Mouse (Mus musculus): ENCODE results near the gene Pfkl. TPM values are rescaled to one million over a fixed set of nuclear protein-coding genes. Genes with fewer than 3 reads are reported as not detected.
"Not testable (repeated sequence)": the region's sequence is repeated elsewhere in the genome, so short reads cannot be mapped to it uniquely, and the experiment has no call there.

Gene Pfkl
- polyA plus RNA-seq, 1 experiment: not detected

- peak overlapping the region; percentile 44 for H3K4me3 ChIP-seq (ENCODE audit: insufficient read depth, low read depth, low read length)
- no peak overlapping the region for H3K27ac ChIP-seq (ENCODE audit: insufficient read depth, low read depth, low read length)
- WGBS: 9% methylated on average over 8 of the region's 8 CpGs
- H3K4me1 ChIP-seq (ENCODE audit: control insufficient read depth, insufficient read depth, low read length): peaks cover 10% of the 10 kb centered on the region; the same call in 1 of the 2 replicates
- TF ChIP-seq POLR2A (IDR thresholded peaks at IDR 0.05; ENCODE audit: insufficient read depth, low read depth, low read length) (no peak), CTCF (IDR thresholded peaks at IDR 0.05; ENCODE audit: insufficient read depth, low read depth, low read length) (no peak)
Measured at GRCm38 (mm10) chr10:77969973-77970325, 39.9 kb downstream of the Pfkl start.

DNA sequence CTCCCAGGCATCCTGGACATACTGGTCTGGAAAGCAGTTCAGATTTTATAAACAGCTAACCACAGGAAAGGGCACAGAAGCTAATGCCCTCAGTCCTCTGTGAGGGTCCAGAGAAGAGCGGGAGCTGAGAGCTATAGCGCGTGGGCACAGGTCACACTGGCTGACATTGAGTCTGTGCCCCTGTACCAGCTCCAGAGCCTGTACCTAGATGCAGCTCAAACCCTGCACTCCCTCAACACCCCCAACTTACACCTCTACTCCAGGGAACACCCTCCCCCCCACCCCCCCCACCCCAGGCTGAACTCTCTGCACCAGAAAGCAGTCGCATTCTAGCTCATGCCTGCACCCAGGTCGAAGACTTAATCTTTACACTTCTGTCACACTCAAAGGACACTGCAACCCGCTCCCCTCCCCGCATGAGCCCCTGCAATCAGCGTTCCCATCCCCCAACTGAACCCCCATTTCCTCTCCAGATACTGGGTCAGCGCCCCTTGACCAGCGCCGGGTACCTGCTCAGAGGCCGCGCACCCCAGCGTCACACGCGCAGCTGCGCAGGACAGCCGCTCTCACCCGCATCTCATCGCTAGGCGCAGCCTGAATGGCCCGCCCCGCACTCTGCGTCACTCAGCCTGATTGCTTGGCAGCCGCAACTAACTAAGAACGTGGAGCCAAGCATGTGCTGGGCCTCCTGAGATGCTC lies 40.5 kb downstream of the Pfkl start:
- Histone ChIP-seq H3K4me3 (ENCODE audit: insufficient read depth, low read depth, low read length) (peak overlapping the region; percentile 44), H3K27ac (ENCODE audit: insufficient read depth, low read depth, low read length) (no peak overlapping the region), H3K4me1 (ENCODE audit: control insufficient read depth, insufficient read depth, low read length) (peaks cover 10% of the 10 kb centered on the region; the same call in 1 of the 2 replicates)
- WGBS: 3% methylated on average over 26 of the region's 26 CpGs
- TF ChIP-seq CTCF (IDR thresholded peaks at IDR 0.05; ENCODE audit: insufficient read depth, low read depth, low read length) (no peak), POLR2A (IDR thresholded peaks at IDR 0.05; ENCODE audit: insufficient read depth, low read depth, low read length) (no peak)

- H3K4me1 ChIP-seq (ENCODE audit: control insufficient read depth, insufficient read depth, low read length): peaks cover 1% of the 10 kb centered on the region; the same call in 1 of the 2 replicates
- no peak overlapping the region for H3K27ac ChIP-seq (ENCODE audit: insufficient read depth, low read depth, low read length)
- H3K4me3 ChIP-seq (ENCODE audit: insufficient read depth, low read depth, low read length): no peak overlapping the region
- no peak for TF ChIP-seq CTCF (IDR thresholded peaks at IDR 0.05; ENCODE audit: insufficient read depth, low read depth, low read length)
- no peak for TF ChIP-seq POLR2A (IDR thresholded peaks at IDR 0.05; ENCODE audit: insufficient read depth, low read depth, low read length)
- WGBS: 73% methylated on average over 6 of the region's 6 CpGs
Measured at GRCm38 (mm10) chr10:77963971-77964370, 45.9 kb downstream of the Pfkl start.

- 85% methylated on average over 2 of the region's 2 CpGs for WGBS
- no peak for TF ChIP-seq POLR2A (IDR thresholded peaks at IDR 0.05; ENCODE audit: insufficient read depth, low read depth, low read length)
- TF ChIP-seq CTCF (IDR thresholded peaks at IDR 0.05; ENCODE audit: insufficient read depth, low read depth, low read length): no peak
- no peaks in the 10 kb centered on the region for H3K4me1 ChIP-seq (ENCODE audit: control insufficient read depth, insufficient read depth, low read length)
- no peak overlapping the region for H3K4me3 ChIP-seq (ENCODE audit: insufficient read depth, low read depth, low read length)
- no peak overlapping the region for H3K27ac ChIP-seq (ENCODE audit: insufficient read depth, low read depth, low read length)
Measured at GRCm38 (mm10) chr10:77962725-77963124, 47.2 kb downstream of the Pfkl start.

GRCm38 (mm10) chr10:77950468-77950867 lies 59.4 kb downstream of the Pfkl start:
- not testable (repeated sequence) for H3K4me1 ChIP-seq (ENCODE audit: control insufficient read depth, insufficient read depth, low read length); H3K4me3 ChIP-seq (ENCODE audit: insufficient read depth, low read depth, low read length); H3K27ac ChIP-seq (ENCODE audit: insufficient read depth, low read depth, low read length)
- WGBS: 91% methylated on average over 9 of the region's 12 CpGs

- Histone ChIP-seq H3K4me3 (ENCODE audit: insufficient read depth, low read depth, low read length) (no peak overlapping the region), H3K27ac (ENCODE audit: insufficient read depth, low read depth, low read length) (no peak overlapping the region), H3K4me1 (ENCODE audit: control insufficient read depth, insufficient read depth, low read length) (no peaks in the 10 kb centered on the region)
- TF ChIP-seq CTCF (IDR thresholded peaks at IDR 0.05; ENCODE audit: insufficient read depth, low read depth, low read length): no peak
- TF ChIP-seq POLR2A (IDR thresholded peaks at IDR 0.05; ENCODE audit: insufficient read depth, low read depth, low read length): no peak
- WGBS: 77% methylated on average over 2 of the region's 2 CpGs
Measured at GRCm38 (mm10) chr10:77939685-77940084, 70.2 kb downstream of the Pfkl start.

Other genes with a start within 250 kb of the Pfkl start
- not detected in 2 replicates for gene Gm3238, start 238.8 kb downstream of the Pfkl start, polyA plus RNA-seq (2012; ENCODE audit: insufficient read depth, insufficient read length, low replicate concordance, missing spikeins)
- not detected in 2 replicates for gene Gm7138, start 233.1 kb downstream of the Pfkl start, polyA plus RNA-seq (2012; ENCODE audit: insufficient read depth, insufficient read length, low replicate concordance, missing spikeins)
- not detected in 2 replicates for gene Gm3250, start 227.5 kb downstream of the Pfkl start, polyA plus RNA-seq (2012; ENCODE audit: insufficient read depth, insufficient read length, low replicate concordance, missing spikeins)
- gene Gm7137, start 221.9 kb downstream of the Pfkl start, polyA plus RNA-seq (2012; ENCODE audit: insufficient read depth, insufficient read length, low replicate concordance, missing spikeins): not detected in 2 replicates
- not detected in 2 replicates for gene Gm9639, start 215.0 kb downstream of the Pfkl start, polyA plus RNA-seq (2012; ENCODE audit: insufficient read depth, insufficient read length, low replicate concordance, missing spikeins)
- gene Gm19668, start 210.9 kb downstream of the Pfkl start, polyA plus RNA-seq (2012; ENCODE audit: insufficient read depth, insufficient read length, low replicate concordance, missing spikeins): not detected in 2 replicates
- gene Gm9507, start 198.2 kb downstream of the Pfkl start, polyA plus RNA-seq (2012; ENCODE audit: insufficient read depth, insufficient read length, low replicate concordance, missing spikeins): not detected in 2 replicates
- gene Gm2696, start 195.4 kb downstream of the Pfkl start, polyA plus RNA-seq (2012; ENCODE audit: insufficient read depth, insufficient read length, low replicate concordance, missing spikeins): not detected in 2 replicates
- not detected in 2 replicates for gene Krtap10-4, start 183.0 kb downstream of the Pfkl start, polyA plus RNA-seq (2012; ENCODE audit: insufficient read depth, insufficient read length, low replicate concordance, missing spikeins)
- not detected in 2 replicates for gene Krtap10-10, start 174.1 kb downstream of the Pfkl start, polyA plus RNA-seq (2012; ENCODE audit: insufficient read depth, insufficient read length, low replicate concordance, missing spikeins)
- not detected in 2 replicates for gene Gm36176, start 163.3 kb downstream of the Pfkl start, polyA plus RNA-seq (2012; ENCODE audit: insufficient read depth, insufficient read length, low replicate concordance, missing spikeins)
- not detected in 2 replicates for gene Gm10318, start 157.2 kb downstream of the Pfkl start, polyA plus RNA-seq (2012; ENCODE audit: insufficient read depth, insufficient read length, low replicate concordance, missing spikeins)
- gene Gm3285, start 148.1 kb downstream of the Pfkl start, polyA plus RNA-seq (2012; ENCODE audit: insufficient read depth, insufficient read length, low replicate concordance, missing spikeins): not detected in 2 replicates
- gene Lrrc3, start 107.5 kb downstream of the Pfkl start, polyA plus RNA-seq (2012; ENCODE audit: insufficient read depth, insufficient read length, low replicate concordance, missing spikeins): not detected in 2 replicates
- gene Trpm2, start 39.5 kb downstream of the Pfkl start, polyA plus RNA-seq (2012; ENCODE audit: insufficient read depth, insufficient read length, low replicate concordance, missing spikeins): not detected in 2 replicates
- gene 1810043G02Rik, start 31.6 kb downstream of the Pfkl start, polyA plus RNA-seq (2012; ENCODE audit: insufficient read depth, insufficient read length, low replicate concordance, missing spikeins): not detected in 2 replicates
- not detected in 2 replicates for gene Dnmt3l, start 31.9 kb upstream of the Pfkl start, polyA plus RNA-seq (2012; ENCODE audit: insufficient read depth, insufficient read length, low replicate concordance, missing spikeins)
- gene Aire, start 33.5 kb upstream of the Pfkl start, polyA plus RNA-seq (2012; ENCODE audit: insufficient read depth, insufficient read length, low replicate concordance, missing spikeins): not detected in 2 replicates
- not detected in 2 replicates for gene Icosl, start 59.2 kb upstream of the Pfkl start, polyA plus RNA-seq (2012; ENCODE audit: insufficient read depth, insufficient read length, low replicate concordance, missing spikeins)
- not detected in 2 replicates for gene D10Jhu81e, start 159.7 kb upstream of the Pfkl start, polyA plus RNA-seq (2012; ENCODE audit: insufficient read depth, insufficient read length, low replicate concordance, missing spikeins)
- gene Pwp2, start 175.1 kb upstream of the Pfkl start, polyA plus RNA-seq (2012; ENCODE audit: insufficient read depth, insufficient read length, low replicate concordance, missing spikeins): not detected in 2 replicates
- gene Trappc10, start 234.6 kb upstream of the Pfkl start, polyA plus RNA-seq (2012; ENCODE audit: insufficient read depth, insufficient read length, low replicate concordance, missing spikeins): 121 TPM in 1 of 2 replicates, not detected in the other

All from olfactory bulb, adult 2 months (tissue).